Mouse (Mus musculus): ENCODE measurements at regions not wholly inside any gene's neighbourhood (a gene's known extent, or its start where the extent isn't known, plus 50 kb on each side); places are given as distances from the start of the nearest gene placed in this dataset.
"Not testable (repeated sequence)": the region's sequence is repeated elsewhere in the genome, so short reads cannot be mapped to it uniquely, and the experiment has no call there.

DNA sequence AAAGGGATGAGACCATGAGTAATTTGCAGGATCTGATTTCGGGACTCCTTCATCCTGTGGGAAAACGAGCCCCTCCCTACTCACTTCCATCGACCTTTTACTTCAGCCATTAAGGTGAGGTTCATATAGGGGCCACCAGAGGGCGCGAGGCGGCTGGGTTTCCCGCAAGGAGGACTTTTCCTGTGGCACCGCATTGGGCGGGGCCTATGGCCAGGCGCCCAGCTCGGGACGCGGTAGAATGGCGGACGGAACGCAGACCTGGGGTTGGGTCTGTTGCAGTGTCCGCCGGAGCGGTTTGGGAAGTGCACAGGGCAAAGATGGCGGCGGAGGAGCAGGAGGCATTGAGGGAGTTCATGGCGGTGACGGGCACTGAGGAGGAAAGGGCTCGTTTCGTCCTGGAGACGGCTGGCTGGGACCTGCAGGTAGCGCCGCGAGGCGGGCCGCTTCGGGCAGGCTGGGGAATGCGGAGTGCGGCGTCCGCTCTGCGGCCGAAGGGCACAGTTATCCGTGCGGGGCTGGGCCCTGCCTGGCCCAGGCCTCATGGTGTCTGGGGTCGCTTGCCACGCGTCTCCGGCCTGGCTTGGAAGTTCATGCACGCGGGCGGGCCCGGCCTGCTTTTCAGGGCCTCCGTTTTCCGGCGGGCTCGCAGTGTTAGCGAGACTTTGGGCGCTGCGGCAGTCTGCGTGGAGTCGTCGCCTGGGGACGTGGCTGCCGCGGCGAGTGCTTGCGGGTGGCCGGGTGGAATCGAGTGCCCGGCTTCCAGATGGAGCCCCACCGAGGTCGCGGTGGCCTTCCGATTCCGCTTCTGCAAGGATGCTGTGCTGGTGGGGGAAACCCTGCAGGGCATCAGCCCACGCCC lies 219.1 kb downstream of the Gm31371 start:
- DNase-seq (ENCODE audit: low spot score in 2 of 2): peak; percentile 100

DNA sequence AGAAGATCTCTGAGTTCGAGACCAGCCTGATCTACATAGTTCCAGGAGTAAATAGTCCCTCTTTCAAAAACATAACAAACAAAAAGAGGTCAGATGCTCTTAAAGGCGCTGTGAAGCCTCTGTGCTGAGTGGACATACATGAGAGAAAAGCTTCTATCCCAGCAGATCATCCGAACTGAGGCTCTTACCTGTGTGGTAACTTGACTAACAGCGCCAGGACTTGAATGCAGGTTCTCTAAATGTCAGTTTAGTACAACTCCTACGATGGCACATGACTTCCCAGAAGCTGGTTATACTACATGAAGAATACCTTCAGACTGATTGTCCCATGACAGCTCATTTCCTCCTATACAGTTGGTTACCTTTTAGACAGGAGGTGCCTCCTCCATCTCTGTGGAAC lies 220.4 kb downstream of the Gm31371 start:
- DNase-seq (ENCODE audit: low spot score in 2 of 2): not testable (repeated sequence)

DNA sequence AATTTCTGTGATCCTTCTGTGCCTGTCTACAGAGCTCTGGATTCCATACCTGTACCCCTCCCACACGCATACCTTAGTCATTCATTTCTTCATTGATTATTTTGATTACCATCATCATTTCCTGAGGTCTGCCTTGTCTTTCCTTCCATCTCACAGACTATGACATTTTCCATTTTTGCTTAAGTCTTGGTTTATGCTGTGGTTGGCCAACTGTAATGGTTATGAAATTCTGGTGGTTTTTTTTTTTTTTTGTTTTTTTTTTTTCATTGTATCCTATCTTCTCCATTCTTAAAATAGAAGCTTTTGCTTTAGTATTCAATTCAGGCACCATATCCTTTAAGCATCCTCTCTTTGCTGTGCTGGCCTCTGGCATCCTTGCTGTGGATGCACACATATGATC lies 227.4 kb downstream of the Gm15319 start:
- DNase-seq (ENCODE audit: low spot score in 2 of 2): not testable (repeated sequence)

DNA sequence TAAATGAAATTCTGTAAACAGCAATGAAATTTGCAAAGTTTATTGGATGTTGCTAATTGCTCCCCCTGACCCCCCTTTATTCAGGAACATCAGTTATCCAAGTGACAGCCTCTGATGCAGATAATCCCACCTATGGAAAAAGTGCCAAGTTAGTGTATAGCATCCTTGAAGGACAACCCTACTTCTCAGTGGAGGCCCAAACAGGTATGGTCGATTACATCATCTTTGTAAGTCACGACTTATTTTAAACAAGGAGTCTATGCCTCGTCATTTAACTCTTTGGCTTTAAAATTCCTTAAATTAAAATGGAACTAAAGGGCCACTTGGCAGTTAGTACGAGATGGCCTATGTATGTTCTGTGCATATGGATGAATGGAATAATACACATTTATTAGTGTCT lies 217.6 kb downstream of the Gm15319 start:
- DNase-seq (ENCODE audit: low spot score in 2 of 2): not testable (repeated sequence)

DNA sequence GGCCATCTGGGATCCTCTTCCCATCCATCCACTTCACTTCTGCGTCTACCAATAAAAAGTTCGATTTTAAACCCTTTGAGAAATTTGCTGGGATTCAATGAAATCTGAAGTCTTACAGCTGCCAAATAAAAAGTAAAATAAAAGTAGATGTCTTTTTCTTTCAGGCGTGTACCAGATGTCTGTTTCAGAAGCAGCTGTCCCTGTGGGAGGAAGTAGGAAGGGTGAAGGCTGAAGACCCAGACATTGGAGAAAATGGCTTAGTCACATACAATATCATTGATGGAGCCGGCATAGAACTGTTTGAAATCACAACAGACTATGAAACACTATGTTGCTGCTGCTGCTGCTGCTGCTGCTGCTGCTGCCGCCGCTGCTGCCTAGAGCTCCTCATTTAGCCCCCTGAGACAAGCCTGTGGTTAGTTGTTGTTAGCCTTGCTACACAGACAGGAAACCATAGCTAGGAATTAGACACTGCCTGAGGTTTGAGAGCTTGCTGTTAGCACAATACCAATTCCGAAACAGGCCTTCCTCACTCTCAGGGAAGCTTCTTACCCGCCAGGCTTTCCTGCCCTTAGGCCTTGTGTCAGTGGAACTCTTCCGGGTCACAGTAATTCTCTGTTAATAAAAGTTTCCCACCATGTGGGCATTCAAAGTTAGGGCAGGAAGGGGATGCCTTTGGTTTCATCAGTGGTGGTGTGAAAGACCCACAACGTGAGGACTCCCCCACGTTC lies 211.5 kb downstream of the Gm15319 start:
- not testable (repeated sequence) for DNase-seq (ENCODE audit: low spot score in 2 of 2)

DNA sequence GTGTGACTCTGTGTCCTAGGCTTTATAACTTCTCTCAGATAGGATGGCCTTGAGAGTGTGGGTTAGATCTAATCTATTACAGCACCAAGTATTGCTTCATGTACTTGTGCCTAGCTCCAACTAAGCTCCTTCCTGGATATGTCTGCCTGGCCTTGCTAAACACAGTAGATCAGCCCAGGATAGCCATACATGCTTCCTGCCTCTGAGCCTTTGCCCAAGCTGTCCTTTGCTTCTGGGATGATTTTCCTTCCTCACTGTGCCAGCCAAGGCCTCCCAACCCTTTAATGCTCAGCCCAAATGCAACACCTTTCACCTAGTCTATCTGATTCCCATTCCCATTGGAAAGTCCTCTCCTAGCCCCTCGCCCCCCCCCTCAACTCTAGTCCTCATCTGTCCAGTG lies 208.9 kb downstream of the Gm15319 start:
- DNase-seq (ENCODE audit: low spot score in 2 of 2): not testable (repeated sequence)

Measured in urinary bladder, adult 18-20 months (tissue).